Mouse (Mus musculus) lung, embryonic 16.5 days (tissue): ENCODE data around the gene Gm11020. TPM values are rescaled to one million over a fixed set of nuclear protein-coding genes. Genes with fewer than 3 reads are reported as not detected.
"Not testable (repeated sequence)": the region's sequence is repeated elsewhere in the genome, so short reads cannot be mapped to it uniquely, and the experiment has no call there.

ENCODE experiments used
- ATAC-seq: fragments of 200-750 bp; cut with Nextera tagmentation; 2 replicates; pipeline ENCODE4 v1.8.0; 2017; ENCODE audit warnings: low read depth, mild to moderate bottlenecking, moderate library complexity
- H3K27ac ChIP-seq: fragments of 300-500 bp; sonication (generic); 2 replicates; pipeline ENCODE4 v1.5.1; 2014; ENCODE audit warnings: mild to moderate bottlenecking, control low read depth, low read length
- H3K27me3 ChIP-seq: fragments of 300-500 bp; sonication (generic); 2 replicates; pipeline ENCODE4 v1.6.1; 2014; ENCODE audit warnings: low read depth, low read length, mixed read lengths; ENCODE audit not compliant: control insufficient read depth, insufficient read depth
- H3K36me3 ChIP-seq: fragments of 300-500 bp; sonication (generic); 2 replicates; pipeline ENCODE4 v1.6.1; 2014; ENCODE audit warnings: low read length; ENCODE audit not compliant: control insufficient read depth, insufficient read depth
- H3K4me1 ChIP-seq: fragments of 300-500 bp; sonication (generic); replicated peaks from 2 replicates; pipeline ENCODE4 v1.6.1; 2014; ENCODE audit warnings: low read length, mixed read lengths; ENCODE audit not compliant: control insufficient read depth, insufficient read depth
- H3K4me2 ChIP-seq: fragments of 300-500 bp; sonication (generic); 2 replicates; pipeline ENCODE4 v1.6.1; 2014; ENCODE audit warnings: low read depth, low read length, control low read depth
- H3K4me3 ChIP-seq: fragments of 300-500 bp; sonication (generic); 2 replicates; pipeline ENCODE4 v1.5.1; 2014; ENCODE audit warnings: mild to moderate bottlenecking, low read length, control low read depth
- H3K9ac ChIP-seq: fragments of 300-500 bp; sonication (generic); 2 replicates; pipeline ENCODE4 v1.6.1; 2014; ENCODE audit warnings: low read length, control low read depth
- H3K9me3 ChIP-seq: fragments of 300-500 bp; sonication (generic); 2 replicates; pipeline ENCODE4 v1.6.1; 2016; ENCODE audit warnings: low read length; ENCODE audit not compliant: control insufficient read depth
- WGBS: fragments of 180-500 bp; shearing (Covaris S2); extraction: QIAGEN DNeasy Blood & Tissue Kit; methylation state at CpG from one replicate; pipeline ENCODE4 v1.1.7; 2014; 5-methylcytosine and 5-hydroxymethylcytosine counted together
- polyA plus RNA-seq: library from polyadenylated mRNA; unstranded; fragments of >200 nt; fragmentation: Nextera tagmentation; extraction: Ambion mirVana; gene quantifications from 2 replicates; pipeline ENCODE4 v1.2.1, GENCODE M21; 2015

Gm11020 gene
- not detected in 2 replicates for polyA plus RNA-seq

DNA sequence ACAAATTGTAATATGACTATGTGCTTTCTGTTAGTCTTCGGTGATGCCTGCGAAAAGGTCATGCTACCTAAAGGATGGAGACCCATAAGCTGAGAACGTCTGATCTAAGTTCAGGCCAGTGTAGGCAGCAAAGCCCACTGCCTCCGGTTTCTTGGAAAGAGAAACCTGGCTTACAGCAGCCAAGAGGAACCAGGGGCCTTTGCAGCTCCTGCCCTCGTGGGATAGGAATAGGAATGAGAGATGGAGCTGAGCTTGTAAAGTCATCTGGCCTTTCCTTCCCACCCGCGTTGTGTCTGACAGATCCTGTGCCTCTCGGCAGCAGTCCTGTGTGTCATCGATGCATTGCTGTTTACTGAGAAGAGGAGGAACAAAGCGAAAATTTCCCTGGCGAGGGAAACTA lies at the start of gene Gm11020:
Gm11020 (plus strand) TSS at position 301 of the 400 bp plus-strand sequence.
- H3K36me3 ChIP-seq, H3K9ac ChIP-seq, H3K27me3 ChIP-seq, H3K4me3 ChIP-seq, H3K4me1 ChIP-seq, H3K4me2 ChIP-seq, H3K27ac ChIP-seq, H3K9me3 ChIP-seq, ATAC-seq: not testable (repeated sequence)
- 76% methylated on average over 8 of the region's 11 CpGs for WGBS

DNA sequence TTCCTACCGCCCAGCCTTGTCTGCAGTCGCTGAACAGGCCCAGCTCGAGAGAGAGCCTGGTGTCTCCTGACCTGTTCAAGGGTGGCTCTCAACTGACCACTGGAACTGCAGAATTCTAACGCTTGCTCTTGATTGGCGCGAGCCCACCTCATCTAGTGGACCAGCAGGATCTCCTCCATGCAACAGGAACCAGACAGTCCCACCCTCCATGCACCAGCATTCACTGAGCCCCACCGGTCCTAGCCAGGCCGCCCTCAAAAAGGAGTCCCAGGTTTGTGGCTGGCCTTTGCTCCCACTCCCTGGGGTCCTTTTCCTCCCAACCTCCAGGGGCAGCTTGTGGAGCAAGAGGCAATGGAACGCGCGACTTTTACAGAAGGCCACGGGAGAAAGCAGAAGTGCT lies 28.3 kb upstream of the Gm11020 start, which contains the start of gene Cmtm2a:
Cmtm2a (minus strand) TSS at position 101 of the 400 bp plus-strand sequence.
- not testable (repeated sequence) for H3K36me3 ChIP-seq, H3K27ac ChIP-seq, H3K27me3 ChIP-seq, H3K9ac ChIP-seq, H3K4me1 ChIP-seq, H3K4me3 ChIP-seq, ATAC-seq, H3K9me3 ChIP-seq, H3K4me2 ChIP-seq
- WGBS: 80% methylated on average over 11 of the region's 12 CpGs

DNA sequence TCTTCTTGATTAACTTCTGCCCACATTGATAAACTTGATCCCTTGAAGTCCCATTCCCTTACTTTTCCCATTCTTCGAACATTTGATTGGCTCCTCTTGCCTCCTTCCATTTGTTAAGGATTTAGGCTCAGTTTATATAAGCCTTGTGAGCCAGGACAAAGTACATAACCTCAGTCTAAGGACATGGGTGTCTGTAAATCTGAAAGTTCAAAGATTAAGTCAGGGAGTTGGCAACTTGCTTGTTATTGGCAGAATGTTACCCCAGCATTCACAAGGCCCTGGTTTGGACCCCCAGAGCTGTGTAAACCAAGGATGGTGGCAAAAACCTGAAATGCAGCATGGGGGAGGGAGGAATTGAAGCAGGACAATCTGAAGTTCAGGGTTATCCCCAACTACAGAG lies 27.0 kb upstream of the Gm11020 start:
- ATAC-seq: no peak
- no peak overlapping the region for H3K9ac ChIP-seq
- WGBS: 89% methylated on average over 1 of the region's 1 CpGs

DNA sequence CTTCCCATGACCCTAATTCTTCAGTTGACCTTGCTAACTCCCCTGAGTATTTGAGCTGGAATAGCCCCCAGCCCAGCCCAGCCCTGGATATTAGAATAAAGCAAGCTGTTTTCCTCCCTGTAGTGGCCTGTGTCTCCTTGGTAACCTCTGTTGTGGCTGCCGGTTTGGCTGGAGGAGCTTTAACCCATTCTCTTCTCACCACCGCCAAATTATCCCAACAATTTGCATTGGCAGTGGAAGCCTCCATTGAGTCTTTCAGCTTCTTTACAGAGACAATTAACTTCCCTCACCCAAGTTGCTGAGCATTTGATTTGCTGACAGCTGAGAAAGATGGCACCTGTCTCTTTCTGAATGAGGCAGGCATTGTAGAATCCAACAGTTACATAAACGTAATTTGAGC lies 19.8 kb upstream of the Gm11020 start:
- H3K9ac ChIP-seq, H3K4me3 ChIP-seq, ATAC-seq, H3K9me3 ChIP-seq, H3K4me2 ChIP-seq, H3K27ac ChIP-seq, H3K4me1 ChIP-seq, H3K27me3 ChIP-seq, H3K36me3 ChIP-seq: not testable (repeated sequence)
- 17% methylated on average over 3 of the region's 3 CpGs for WGBS

More for the DNA sequence above, 27.0 kb upstream of the Gm11020 start:
- H3K4me2 ChIP-seq: no peak overlapping the region
- no peaks in the 10 kb centered on the region for H3K27me3 ChIP-seq
- H3K4me1 ChIP-seq: no peaks in the 10 kb centered on the region
- no peak overlapping the region for H3K27ac ChIP-seq
- H3K36me3 ChIP-seq: no peaks in the 10 kb centered on the region
- H3K9me3 ChIP-seq: no peaks in the 10 kb centered on the region
- no peak overlapping the region for H3K4me3 ChIP-seq

DNA sequence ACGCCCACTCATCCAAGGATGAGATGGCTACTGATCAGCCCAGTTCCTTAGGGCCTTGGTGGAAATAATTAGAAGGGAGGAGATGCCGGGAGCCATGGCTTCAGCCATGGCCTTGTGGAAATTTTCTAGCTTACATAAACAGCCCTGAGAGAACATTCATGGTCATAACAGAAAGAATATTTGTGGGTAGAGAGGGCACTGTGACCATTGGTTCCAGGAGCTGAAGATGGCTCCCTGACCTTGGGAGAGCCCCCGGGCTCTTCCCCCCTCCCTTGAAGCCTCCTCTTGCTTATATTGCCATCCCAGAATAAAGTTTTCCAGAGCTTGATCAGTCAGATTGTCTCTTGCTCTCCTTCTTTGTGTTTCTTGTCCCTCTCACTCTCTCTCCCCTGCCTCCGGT lies 18.8 kb upstream of the Gm11020 start:
- not testable (repeated sequence) for H3K9ac ChIP-seq, ATAC-seq, H3K27me3 ChIP-seq, H3K4me2 ChIP-seq, H3K36me3 ChIP-seq, H3K9me3 ChIP-seq, H3K4me3 ChIP-seq, H3K4me1 ChIP-seq, H3K27ac ChIP-seq
- WGBS: 93% methylated on average over 4 of the region's 4 CpGs

DNA sequence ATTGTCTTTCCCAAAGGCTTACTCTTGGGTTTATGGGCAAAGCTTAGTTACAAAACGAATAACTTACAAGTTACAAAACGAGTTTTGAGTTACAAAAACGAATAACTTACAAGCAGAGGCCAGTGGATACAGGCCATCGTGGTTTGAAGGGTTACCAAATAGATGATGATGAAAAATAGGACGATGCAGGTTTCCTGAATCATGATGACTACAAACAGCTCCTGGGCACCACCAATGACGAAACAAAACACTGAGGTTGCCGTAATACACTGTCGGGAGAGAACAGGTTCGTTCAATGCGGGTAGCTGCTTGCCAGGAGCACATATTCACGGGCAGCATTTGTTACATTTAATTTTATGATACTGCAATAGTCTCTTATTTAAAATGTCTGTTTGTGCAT lies 16.4 kb upstream of the Gm11020 start:
- Histone ChIP-seq H3K4me2 (no peak overlapping the region), H3K4me3 (no peak overlapping the region), H3K9me3 (no peaks in the 10 kb centered on the region), H3K36me3 (no peaks in the 10 kb centered on the region), H3K9ac (no peak overlapping the region), H3K27me3 (no peaks in the 10 kb centered on the region), H3K4me1 (no peaks in the 10 kb centered on the region), H3K27ac (no peak overlapping the region)
- WGBS: 87% methylated on average over 11 of the region's 11 CpGs
- no peak for ATAC-seq

DNA sequence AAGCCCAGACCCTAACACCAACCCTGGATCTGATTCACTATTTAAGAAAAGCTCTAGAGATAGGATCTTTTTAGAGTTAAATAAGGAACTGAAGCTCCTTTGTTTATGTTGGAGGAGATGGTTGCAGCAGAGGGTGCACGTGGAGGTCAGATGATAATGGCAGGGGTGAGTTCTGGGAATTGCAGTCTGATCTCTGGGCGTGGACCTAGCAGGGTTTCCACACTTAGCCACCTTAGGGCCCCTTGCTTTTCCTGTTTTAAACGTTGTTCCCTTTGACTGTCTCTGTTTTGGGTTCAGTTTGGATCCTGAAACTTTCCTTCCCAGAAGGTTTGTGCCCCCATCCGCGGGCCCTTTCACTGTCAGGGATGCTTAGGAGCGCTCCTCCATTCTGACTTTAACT lies 13.0 kb upstream of the Gm11020 start:
- H3K36me3 ChIP-seq, H3K9me3 ChIP-seq, H3K4me1 ChIP-seq, ATAC-seq, H3K27me3 ChIP-seq, H3K27ac ChIP-seq, H3K4me3 ChIP-seq, H3K9ac ChIP-seq, H3K4me2 ChIP-seq: not testable (repeated sequence)
- WGBS: 37% methylated on average over 6 of the region's 6 CpGs

DNA sequence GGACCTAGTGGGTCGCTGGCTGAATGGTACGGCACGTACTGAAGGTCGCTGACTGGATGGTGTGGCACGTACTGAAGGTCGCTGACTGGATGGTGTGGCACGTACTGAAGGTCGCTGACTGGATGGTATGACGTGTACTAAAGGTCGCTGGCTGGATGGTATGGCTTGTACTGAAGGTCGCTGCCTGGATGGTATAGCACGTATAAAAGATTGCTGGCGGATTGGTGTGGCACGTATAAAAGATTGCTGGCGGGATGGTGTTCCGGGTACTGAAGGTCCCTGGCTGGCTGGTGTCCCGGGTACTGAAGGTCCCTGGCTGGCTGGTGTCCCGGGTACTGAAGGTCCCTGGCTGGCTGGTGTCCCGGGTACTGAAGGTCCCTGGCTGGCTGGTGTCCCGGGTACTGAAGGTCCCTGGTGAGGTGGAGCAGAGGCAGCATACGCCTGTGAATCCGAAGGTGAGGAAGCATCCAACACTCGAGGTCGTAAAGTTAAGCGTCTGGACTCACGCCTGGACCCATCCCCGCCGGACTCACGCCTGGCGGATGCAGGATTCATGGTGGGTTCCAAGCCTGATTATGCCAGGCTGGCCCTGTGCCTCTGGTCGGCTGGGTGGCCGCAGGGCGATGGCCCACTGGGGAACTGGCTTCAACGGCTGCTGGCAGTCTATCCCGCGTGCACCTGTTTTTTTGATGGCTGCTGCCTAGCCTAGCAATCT lies 11.8 kb upstream of the Gm11020 start, which contains the start of the genes Gm45711 and Cmtm1:
Gm45711 (minus strand) TSS at position 641 of the 715 bp plus-strand sequence.
Cmtm1 (minus strand) TSS at position 705 of the 715 bp plus-strand sequence.
- not testable (repeated sequence) for H3K4me1 ChIP-seq, H3K36me3 ChIP-seq, ATAC-seq, H3K27me3 ChIP-seq, H3K27ac ChIP-seq, H3K4me3 ChIP-seq, H3K9ac ChIP-seq, H3K9me3 ChIP-seq, H3K4me2 ChIP-seq
- WGBS: 88% methylated on average over 36 of the region's 36 CpGs

DNA sequence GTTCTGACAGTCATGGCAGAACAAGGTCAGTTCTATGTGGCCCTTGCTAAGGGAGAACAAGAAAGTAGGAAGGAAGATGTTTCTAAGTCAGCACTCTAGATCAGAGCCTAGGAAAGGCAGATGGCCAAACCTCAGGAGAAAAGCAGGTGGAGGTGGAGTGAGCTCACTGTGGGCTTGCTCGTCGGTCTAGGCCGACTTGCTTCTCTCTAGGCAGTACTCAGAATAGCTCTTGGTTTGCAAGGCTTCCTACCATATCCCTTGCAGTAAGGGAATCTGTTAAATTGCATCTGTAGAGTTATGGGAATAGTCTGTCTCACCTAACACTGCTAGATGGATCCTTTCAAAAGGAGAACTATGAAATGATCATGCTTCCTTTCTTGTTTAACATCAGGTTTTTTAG lies 9.3 kb upstream of the Gm11020 start:
- H3K27ac ChIP-seq, H3K27me3 ChIP-seq: not testable (repeated sequence)

More for the DNA sequence above, 9.3 kb upstream of the Gm11020 start:
- 88% methylated on average over 3 of the region's 3 CpGs for WGBS
- H3K4me2 ChIP-seq, H3K36me3 ChIP-seq, H3K9me3 ChIP-seq, H3K9ac ChIP-seq, H3K4me3 ChIP-seq, H3K4me1 ChIP-seq, ATAC-seq: not testable (repeated sequence)
